ENCODE assay signal across 16 mouse cellular contexts in the genomic region with DNA sequence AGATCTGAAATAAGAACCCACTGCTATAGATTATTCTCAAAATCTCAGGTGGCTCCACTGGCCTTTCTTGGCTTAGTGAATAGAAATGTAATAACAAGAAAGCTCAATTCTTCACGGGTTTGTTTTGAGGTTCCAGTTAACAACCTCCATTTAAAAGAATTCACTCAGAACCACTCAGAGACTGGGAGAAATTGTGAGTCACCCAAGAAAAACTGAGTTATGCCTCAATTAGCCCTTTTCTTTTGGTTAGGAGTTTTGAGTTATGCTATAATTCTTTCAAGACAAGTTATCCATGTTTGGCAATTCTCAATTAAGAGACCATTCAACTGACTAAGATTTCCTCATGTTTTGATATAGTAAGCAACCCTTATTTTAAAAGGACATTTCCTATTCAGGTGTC.
"Had no signal": no experiment of that assay in that cellular context is flagged by ENCODE, and none has a peak within 500 bp of the region (broad histone marks: within the 10 kb centered on the region; RNA-seq: fewer than 3 reads in every experiment).

No protein-coding gene starts in this region.

- H3K4me1 ChIP-seq: neural tube, embryonic 12.5 days; neural tube, embryonic 13.5 days; neural tube, embryonic 15.5 days; stomach, embryonic 15.5 days had no signal

- H3K4me2 ChIP-seq: neural tube, embryonic 12.5 days; neural tube, embryonic 13.5 days; neural tube, embryonic 15.5 days; stomach, embryonic 15.5 days had no signal

- H3K36me3 ChIP-seq: neural tube, embryonic 12.5 days; neural tube, embryonic 13.5 days; neural tube, embryonic 15.5 days; stomach, embryonic 15.5 days had no signal

- H3K9ac ChIP-seq: neural tube, embryonic 12.5 days; neural tube, embryonic 13.5 days; neural tube, embryonic 15.5 days; stomach, embryonic 15.5 days had no signal

- H3K27ac ChIP-seq: neural tube, embryonic 12.5 days; neural tube, embryonic 13.5 days; neural tube, embryonic 15.5 days; stomach, embryonic 15.5 days; stomach, postnatal 0 days had no signal

- H3K4me3 ChIP-seq: neural tube, embryonic 12.5 days; neural tube, embryonic 13.5 days; neural tube, embryonic 15.5 days; stomach, embryonic 15.5 days had no signal

- H3K27me3 ChIP-seq: neural tube, embryonic 12.5 days; neural tube, embryonic 13.5 days; neural tube, embryonic 15.5 days; stomach, embryonic 15.5 days had no signal

- DNase-seq: retina, postnatal 1 day; right cerebral cortex, adult 18-20 months; right cerebral cortex, postnatal 14 days; right cerebral cortex, postnatal 25 days; right cerebral cortex, postnatal 4 days; spleen, adult 18-20 months; thymus, adult 2 months; thymus, postnatal 14 days; thymus, postnatal 25 days; thymus, postnatal 36 days; thymus, postnatal 4 days had no signal

- H3K9me3 ChIP-seq: neural tube, embryonic 12.5 days; neural tube, embryonic 13.5 days; neural tube, embryonic 15.5 days; stomach, embryonic 15.5 days had no signal
